In genomic region chr7:19871943-19872601, GRCm38 (mm10) we compare ENCODE assay signal across 8 mouse cellular contexts. TPM values are rescaled to one million over a fixed set of nuclear protein-coding genes. Genes with fewer than 3 reads are reported as not detected.
A peak's percentile ranks its signal among the peaks of the same experiment; 100 is the strongest.
DNase-seq lines count a peak whose midpoint lies in the region; ATAC-seq and TF ChIP-seq lines count a peak whose summit lies in the region.

No protein-coding gene starts in this region.

- H3K79me2 ChIP-seq in liver, adult 2 months (ENCODE audit: control insufficient read depth, insufficient read depth, low read length): no peaks in the 10 kb centered on the region

- no peak for TF ChIP-seq POLR2A in liver, adult 2 months (IDR thresholded peaks at IDR 0.05; ENCODE audit: extremely low read depth, insufficient read depth, low read length)
- TF ChIP-seq POLR2A in bone marrow, adult 2 months (IDR thresholded peaks at IDR 0.05; ENCODE audit: borderline replicate concordance, control insufficient read depth, low read depth, low read length): no peak

- no peak for ATAC-seq in liver, embryonic 12.5 days
- ATAC-seq in forebrain, embryonic 11.5 days (replicated peaks; ENCODE audit: low FRiP score): no peak

- no peak overlapping the region for H3K9ac ChIP-seq in liver, adult 2 months (ENCODE audit: low read depth, low read length)
- H3K9ac ChIP-seq in liver, embryonic 12.5 days: no peak overlapping the region
- H3K9ac ChIP-seq in forebrain, embryonic 11.5 days (ENCODE audit: low read length): no peak overlapping the region

- TF ChIP-seq CTCF in liver, adult 2 months (IDR thresholded peaks at IDR 0.05; ENCODE audit: low read depth, low read length): peak; percentile 88
- TF ChIP-seq CTCF in bone marrow, adult 2 months (IDR thresholded peaks at IDR 0.05; ENCODE audit: control insufficient read depth, insufficient read depth, low read length): peak; percentile 78

- intact Hi-C loops in gastrocnemius, postnatal 36 days (cut with DNase I): loop anchor here (10.0 kb wide), 1 partner anchor 83 kb away; the partner anchor contains the start of gene Igsf23

- DNase-seq in liver, adult 2 months (ENCODE audit: extremely low read depth, low read depth, low spot score): peak; percentile 35
- DNase-seq in kidney, postnatal 36 days: peak; percentile 30 to 80
- peak; percentile 81 for DNase-seq in splenic B cell, adult 2 months (ENCODE audit: low read depth, low spot score)
- DNase-seq in gastrocnemius, postnatal 36 days: no peak
- DNase-seq in right cerebral cortex, postnatal 10 days (ENCODE audit: low spot score in 2 of 2): no peak
- DNase-seq in forebrain, embryonic 11.5 days (ENCODE audit: low spot score): no peak

- no peaks in the 10 kb centered on the region for H3K36me3 ChIP-seq in liver, adult 2 months (ENCODE audit: control insufficient read depth, insufficient read depth, low read length)
- no peaks in the 10 kb centered on the region for H3K36me3 ChIP-seq in liver, embryonic 12.5 days
- no peaks in the 10 kb centered on the region for H3K36me3 ChIP-seq in splenic B cell, adult 2 months (ENCODE audit: control insufficient read depth, insufficient read depth, low read length, poor library complexity, severe bottlenecking)
- H3K36me3 ChIP-seq in forebrain, embryonic 11.5 days (ENCODE audit: control insufficient read depth, insufficient read depth, low read length): no peaks in the 10 kb centered on the region

- H3K4me2 ChIP-seq in liver, embryonic 12.5 days: no peak overlapping the region
- H3K4me2 ChIP-seq in forebrain, embryonic 11.5 days (ENCODE audit: low read depth, low read length, severe bottlenecking): no peak overlapping the region

- H3K27ac ChIP-seq in liver, adult 2 months (replicated peaks; ENCODE audit: insufficient read depth, low read depth, low read length): no peak overlapping the region
- H3K27ac ChIP-seq in liver, embryonic 12.5 days: no peak overlapping the region
- H3K27ac ChIP-seq in bone marrow, adult 2 months (ENCODE audit: control insufficient read depth, insufficient read depth, low read depth, low read length, poor library complexity): peak overlapping the region; percentile 88; the same call in 1 of the 2 replicates
- no peak overlapping the region for H3K27ac ChIP-seq in forebrain, embryonic 11.5 days (ENCODE audit: low read depth, low read length)

- peaks cover 8% of the 10 kb centered on the region for H3K4me1 ChIP-seq in liver, adult 2 months (ENCODE audit: control insufficient read depth, insufficient read depth, low read length)
- H3K4me1 ChIP-seq in liver, embryonic 12.5 days: peaks cover 14% of the 10 kb centered on the region
- H3K4me1 ChIP-seq in bone marrow, adult 2 months (ENCODE audit: control insufficient read depth, insufficient read depth, low read length): peaks cover 6% of the 10 kb centered on the region
- no peaks in the 10 kb centered on the region for H3K4me1 ChIP-seq in forebrain, embryonic 11.5 days (replicated peaks; ENCODE audit: control insufficient read depth, insufficient read depth, low read length)

- 49% methylated on average over 5 of the region's 5 CpGs for WGBS in liver, adult 2 months
- 20% methylated on average over 5 of the region's 5 CpGs for WGBS in liver, embryonic 12.5 days (ENCODE audit: insufficient replicate concordance)
- 11% methylated on average over 5 of the region's 5 CpGs for WGBS in bone marrow, adult 2 months
- 45% methylated on average over 5 of the region's 5 CpGs for WGBS in forebrain, embryonic 11.5 days

- no peaks in the 10 kb centered on the region for H3K9me3 ChIP-seq in liver, embryonic 12.5 days (replicated peaks)
- no peaks in the 10 kb centered on the region for H3K9me3 ChIP-seq in forebrain, embryonic 11.5 days (ENCODE audit: control insufficient read depth, low read length)

- no peak overlapping the region for H3K4me3 ChIP-seq in liver, adult 2 months (ENCODE audit: insufficient read depth, low read depth, low read length)
- H3K4me3 ChIP-seq in liver, embryonic 12.5 days: no peak overlapping the region
- H3K4me3 ChIP-seq in bone marrow, adult 2 months (replicated peaks; ENCODE audit: control insufficient read depth, low read depth, low read length): no peak overlapping the region
- H3K4me3 ChIP-seq in forebrain, embryonic 11.5 days (ENCODE audit: low read depth, low read length): no peak overlapping the region

- no peaks in the 10 kb centered on the region for H3K27me3 ChIP-seq in liver, adult 2 months (ENCODE audit: control insufficient read depth, insufficient read depth, low read length)
- H3K27me3 ChIP-seq in liver, embryonic 12.5 days (replicated peaks): no peaks in the 10 kb centered on the region
- H3K27me3 ChIP-seq in splenic B cell, adult 2 months (ENCODE audit: control insufficient read depth, insufficient read depth, low read length, poor library complexity, severe bottlenecking): no peaks in the 10 kb centered on the region
- H3K27me3 ChIP-seq in forebrain, embryonic 11.5 days (ENCODE audit: control insufficient read depth, insufficient read depth, low read length): no peaks in the 10 kb centered on the region

RNA-seq across cellular contexts. Expression of gene Ceacam16, which starts 11.0 kb away (rescaled TPM):
- 0.09 and 0.34 TPM in 2 replicates for total RNA-seq in liver, adult 2 months (2014; rRNA removed)
- 0.09 and 0.11 TPM in 2 replicates for polyA plus RNA-seq in liver, adult 2 months (2012; rRNA removed)
- polyA plus RNA-seq in liver, embryonic 12.5 days (2016; fragmentation: Nextera tagmentation; extraction: Ambion mirVana): not detected in 2 replicates
- polyA plus RNA-seq in bone marrow, adult 2 months (2011; ENCODE audit: insufficient read depth, insufficient read length, low replicate concordance, missing spikeins): 3.8 and 8.2 TPM in 2 replicates
- not detected for total RNA-seq in gastrocnemius, postnatal 36 days (2021)
- 0.32 TPM in 1 of 2 replicates, not detected in the other for polyA plus RNA-seq in forebrain, embryonic 11.5 days (2014; fragmentation: Nextera tagmentation; extraction: Ambion mirVana)

RNA-seq across cellular contexts. Expression of gene Ceacam19, which starts 15.7 kb away (rescaled TPM):
- total RNA-seq in liver, adult 2 months (2014; rRNA removed): not detected in 2 replicates
- polyA plus RNA-seq in liver, adult 2 months (2012; rRNA removed): not detected in 2 replicates
- polyA plus RNA-seq in liver, embryonic 12.5 days (2016; fragmentation: Nextera tagmentation; extraction: Ambion mirVana): not detected in 2 replicates
- polyA plus RNA-seq in bone marrow, adult 2 months (2011; ENCODE audit: insufficient read depth, insufficient read length, low replicate concordance, missing spikeins): not detected in 2 replicates
- total RNA-seq in gastrocnemius, postnatal 36 days (2021): not detected
- polyA plus RNA-seq in forebrain, embryonic 11.5 days (2014; fragmentation: Nextera tagmentation; extraction: Ambion mirVana): not detected in 2 replicates

RNA-seq across cellular contexts. Expression of gene Gm19345, which starts 20.3 kb away (rescaled TPM):
- total RNA-seq in liver, adult 2 months (2014; rRNA removed): not detected in 2 replicates
- 0.11 TPM in 1 of 2 replicates, not detected in the other for polyA plus RNA-seq in liver, adult 2 months (2012; rRNA removed)
- not detected in 2 replicates for polyA plus RNA-seq in liver, embryonic 12.5 days (2016; fragmentation: Nextera tagmentation; extraction: Ambion mirVana)
- polyA plus RNA-seq in bone marrow, adult 2 months (2011; ENCODE audit: insufficient read depth, insufficient read length, low replicate concordance, missing spikeins): not detected in 2 replicates
- total RNA-seq in gastrocnemius, postnatal 36 days (2021): not detected
- polyA plus RNA-seq in forebrain, embryonic 11.5 days (2014; fragmentation: Nextera tagmentation; extraction: Ambion mirVana): not detected in 2 replicates

RNA-seq across cellular contexts. Expression of gene Pvr, which starts 48.9 kb away (rescaled TPM):
- total RNA-seq in liver, adult 2 months (2014; rRNA removed): 5.1 and 7.6 TPM in 2 replicates
- polyA plus RNA-seq in liver, adult 2 months (2012; rRNA removed): 3.4 and 6.8 TPM in 2 replicates
- polyA plus RNA-seq in liver, embryonic 12.5 days (2016; fragmentation: Nextera tagmentation; extraction: Ambion mirVana): 3.6 and 3.9 TPM in 2 replicates
- 2.6 and 4.7 TPM in 2 replicates for polyA plus RNA-seq in bone marrow, adult 2 months (2011; ENCODE audit: insufficient read depth, insufficient read length, low replicate concordance, missing spikeins)
- total RNA-seq in gastrocnemius, postnatal 36 days (2021): 1 to 10 TPM; 4.6 to 7.7 TPM
- 2.6 and 2.8 TPM in 2 replicates for polyA plus RNA-seq in forebrain, embryonic 11.5 days (2014; fragmentation: Nextera tagmentation; extraction: Ambion mirVana)

RNA-seq across cellular contexts. Expression of gene Bcl3, which starts 49.5 kb away (rescaled TPM):
- total RNA-seq in liver, adult 2 months (2014; rRNA removed): 3.0 and 7.4 TPM in 2 replicates
- polyA plus RNA-seq in liver, adult 2 months (2012; rRNA removed): 72.8 and 76.8 TPM in 2 replicates
- polyA plus RNA-seq in liver, embryonic 12.5 days (2016; fragmentation: Nextera tagmentation; extraction: Ambion mirVana): 3.7 and 5.4 TPM in 2 replicates
- polyA plus RNA-seq in bone marrow, adult 2 months (2011; ENCODE audit: insufficient read depth, insufficient read length, low replicate concordance, missing spikeins): 6.4 and 13.0 TPM in 2 replicates
- total RNA-seq in gastrocnemius, postnatal 36 days (2021): 1 to 10 TPM; 1.1 to 1.5 TPM
- polyA plus RNA-seq in forebrain, embryonic 11.5 days (2014; fragmentation: Nextera tagmentation; extraction: Ambion mirVana): 0.51 and 1.1 TPM in 2 replicates

Comparison
In these comparisons a context has a peak if more than half of its experiments do, and no peak if none do; other contexts are left out.
1. DNase-seq: peak in liver, adult 2 months (single experiment), kidney, postnatal 36 days (2 of 2) and splenic B cell, adult 2 months (single experiment); none in gastrocnemius, postnatal 36 days (0 of 2), right cerebral cortex, postnatal 10 days (0 of 2) and forebrain, embryonic 11.5 days (single experiment).